Mouse (Mus musculus): ENCODE data around the gene Rundc3b.

Rundc3b gene

DNA sequence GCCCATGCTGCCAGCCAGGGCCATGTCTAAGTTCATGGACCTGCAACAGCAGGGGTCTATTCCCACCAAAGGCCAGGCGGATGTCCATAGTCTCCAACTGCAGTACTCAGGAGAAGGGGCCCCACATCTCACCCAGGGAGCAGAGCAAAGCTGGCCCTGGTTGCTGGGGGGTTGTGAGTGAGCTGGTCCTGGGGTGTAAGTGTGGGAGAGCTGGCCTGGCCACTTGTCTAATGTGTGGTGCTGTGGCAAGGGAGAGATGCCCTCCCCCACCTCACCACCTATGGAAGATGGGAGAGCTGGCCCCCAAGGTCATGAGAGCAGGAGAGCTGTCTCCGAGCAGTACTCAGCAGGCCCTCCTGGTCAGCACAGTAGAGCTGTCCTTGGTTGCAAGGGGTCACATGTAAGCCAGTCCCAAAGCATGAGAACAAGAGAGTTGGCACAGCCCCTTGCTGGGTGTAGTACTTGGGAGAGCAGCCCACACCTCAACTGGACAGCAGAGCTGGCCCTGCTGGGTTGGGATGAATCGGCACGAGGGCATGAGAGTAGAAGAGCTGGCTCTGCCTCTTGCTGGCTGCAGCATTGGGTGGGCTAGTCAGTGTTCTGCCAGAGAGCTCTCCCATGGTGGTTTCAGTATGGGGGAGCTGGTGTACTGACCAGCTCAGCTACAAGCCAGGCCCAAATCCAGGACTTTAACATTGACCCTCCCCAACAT lies 134.6 kb downstream of the Rundc3b start:
- no peak for DNase-seq

DNA sequence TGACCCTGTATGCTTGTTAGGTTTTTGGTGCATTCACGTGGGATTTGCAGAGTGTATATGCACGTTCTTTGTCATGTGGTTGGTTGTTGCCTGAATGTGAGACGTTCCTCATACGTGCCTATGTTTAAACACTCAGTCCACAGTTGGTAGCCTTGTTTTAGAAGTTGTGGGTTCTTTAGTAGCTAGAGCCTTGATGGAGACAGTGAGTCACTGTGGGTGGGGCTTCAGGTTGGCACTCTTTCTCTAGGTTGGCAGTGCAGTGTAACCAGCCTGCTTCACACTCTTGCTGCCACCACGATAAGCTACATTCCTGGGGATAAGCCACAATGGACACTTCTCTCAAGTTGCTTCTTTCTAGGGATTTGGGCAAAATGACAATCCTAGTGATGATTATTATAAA lies 166.2 kb downstream of the Rundc3b start:
- no peak for DNase-seq

DNA sequence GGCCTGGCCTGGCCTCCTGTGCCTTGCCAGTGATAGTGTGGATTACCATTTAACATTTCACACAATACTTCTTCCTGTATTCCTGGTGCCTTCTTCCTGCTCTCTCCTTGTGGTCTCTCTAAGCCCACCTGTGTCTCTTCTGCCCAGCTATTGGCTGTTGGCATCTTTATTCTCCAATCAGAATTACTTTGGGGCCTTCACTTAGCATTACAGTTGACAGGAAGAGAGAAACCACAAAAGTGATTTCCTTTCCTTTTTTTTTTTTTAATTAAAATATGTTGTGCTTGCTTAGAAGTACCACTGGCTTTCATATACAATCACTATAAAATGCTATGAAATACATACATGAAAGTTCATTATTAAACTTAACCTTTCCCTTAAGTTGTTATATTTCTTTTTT lies 167.2 kb downstream of the Rundc3b start:
- no peak for DNase-seq
